Mouse (Mus musculus) midbrain, embryonic 12.5 days (tissue): ENCODE data around the gene Nudt6. TPM values are rescaled to one million over a fixed set of nuclear protein-coding genes. Genes with fewer than 3 reads are reported as not detected.

Experiments
- ATAC-seq: fragments of 200-750 bp; cut with Nextera tagmentation; 2 replicates; pipeline ENCODE4 v1.8.0; 2017; ENCODE audit warnings: low read depth, moderate TSS enrichment, moderate library complexity; ENCODE audit not compliant: low FRiP score
- H3K27ac ChIP-seq: fragments of 300-500 bp; sonication (generic); replicated peaks from 2 replicates; pipeline ENCODE4 v1.5.1; 2016; ENCODE audit warnings: mild to moderate bottlenecking
- H3K27me3 ChIP-seq: fragments of 300-500 bp; sonication (generic); 2 replicates; pipeline ENCODE4 v1.6.1; 2016; ENCODE audit warnings: mild to moderate bottlenecking
- H3K36me3 ChIP-seq: fragments of 300-500 bp; sonication (generic); 2 replicates; pipeline ENCODE4 v1.6.1; 2016
- H3K4me1 ChIP-seq: fragments of 300-500 bp; sonication (generic); 2 replicates; pipeline ENCODE4 v1.6.1; 2016
- H3K4me2 ChIP-seq: fragments of 300-500 bp; sonication (generic); replicated peaks from 2 replicates; pipeline ENCODE4 v1.6.1; 2016; ENCODE audit warnings: mild to moderate bottlenecking, moderate library complexity
- H3K4me3 ChIP-seq: fragments of 300-500 bp; sonication (generic); 2 replicates; pipeline ENCODE4 v1.5.1; 2016; ENCODE audit warnings: mild to moderate bottlenecking
- H3K9ac ChIP-seq: fragments of 300-500 bp; sonication (generic); replicated peaks from 2 replicates; pipeline ENCODE4 v1.6.1; 2016; ENCODE audit warnings: mild to moderate bottlenecking, moderate library complexity
- H3K9me3 ChIP-seq: fragments of 300-500 bp; sonication (generic); 2 replicates; pipeline ENCODE4 v1.6.1; 2016; ENCODE audit warnings: mild to moderate bottlenecking
- WGBS: fragments of 180-500 bp; shearing (Covaris S2); methylation state at CpG from one replicate; pipeline ENCODE4 v1.1.7; 2016; 5-methylcytosine and 5-hydroxymethylcytosine counted together
- polyA plus RNA-seq: library from polyadenylated mRNA; unstranded; fragments of >200 nt; fragmentation: Nextera tagmentation; extraction: Ambion mirVana; gene quantifications from 2 replicates; pipeline ENCODE4 v1.2.1, GENCODE M21; 2016

Nudt6 gene
- 2.4 and 3.6 TPM in 2 replicates for polyA plus RNA-seq

GRCm38 (mm10) chr3:37420072-37420471, at the start of gene Nudt6:
Gene Nudt6, minus strand, starts transcription at chr3:37420211.
- under 1% methylated on average over 49 of the region's 50 CpGs for WGBS
- H3K36me3 ChIP-seq, result no peaks in the 10 kb centered on the region
- H3K9me3 ChIP-seq, result no peaks in the 10 kb centered on the region
- H3K4me2 ChIP-seq, result peak within 1 kb of the TSS; percentile 95
- peaks cover 19% of the 10 kb centered on the region for H3K4me1 ChIP-seq
- no peaks in the 10 kb centered on the region for H3K27me3 ChIP-seq
- H3K27ac ChIP-seq, result peak within 1 kb of the TSS; percentile 81
- H3K4me3 ChIP-seq, result peak within 1 kb of the TSS; percentile 83
- peak; percentile 82 for ATAC-seq
- H3K9ac ChIP-seq, result peak within 1 kb of the TSS; percentile 71

DNA sequence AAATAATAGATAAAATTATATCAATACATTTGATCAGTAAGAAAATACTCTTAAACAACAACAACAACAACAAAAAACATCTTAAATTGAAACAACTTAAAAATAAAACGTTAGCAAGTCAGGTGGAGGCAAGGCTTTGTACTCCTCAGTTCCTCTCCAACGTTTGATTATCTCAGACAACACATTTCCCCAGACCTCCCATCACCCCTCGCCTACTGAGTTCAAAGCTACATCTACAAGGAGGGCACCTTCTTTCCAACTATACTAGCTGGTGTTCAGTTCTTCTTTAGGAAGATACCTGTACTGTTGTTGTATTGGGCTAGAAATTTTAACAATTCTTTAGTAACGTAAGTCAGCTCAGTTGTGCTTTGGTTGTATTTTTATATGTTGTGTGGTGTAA, 49.3 kb upstream of the Nudt6 start:
- Histone ChIP-seq H3K4me3 (no peak overlapping the region), H3K27me3 (no peaks in the 10 kb centered on the region), H3K4me2 (no peak overlapping the region), H3K27ac (no peak overlapping the region), H3K9me3 (no peaks in the 10 kb centered on the region), H3K9ac (no peak overlapping the region), H3K4me1 (no peaks in the 10 kb centered on the region), H3K36me3 (no peaks in the 10 kb centered on the region)
- WGBS, result 87% methylated on average over 4 of the region's 4 CpGs
- ATAC-seq, result no peak

GRCm38 (mm10) chr3:37468170-37468569, 48.2 kb upstream of the Nudt6 start:
- ATAC-seq, result no peak
- no peaks in the 10 kb centered on the region for H3K27me3 ChIP-seq
- H3K4me1 ChIP-seq, result no peaks in the 10 kb centered on the region
- WGBS, result 93% methylated on average over 2 of the region's 2 CpGs
- H3K4me3 ChIP-seq, result no peak overlapping the region
- H3K9me3 ChIP-seq, result no peaks in the 10 kb centered on the region
- H3K27ac ChIP-seq, result no peak overlapping the region
- H3K36me3 ChIP-seq, result no peaks in the 10 kb centered on the region
- H3K9ac ChIP-seq, result no peak overlapping the region
- no peak overlapping the region for H3K4me2 ChIP-seq

- H3K4me1 ChIP-seq, result no peaks in the 10 kb centered on the region
- WGBS, result 93% methylated on average over 1 of the region's 1 CpGs
- no peak for ATAC-seq
- H3K9me3 ChIP-seq, result no peaks in the 10 kb centered on the region
- H3K36me3 ChIP-seq, result 0 out of 2 replicates have a peak, but pooled peaks cover 4% of the 10 kb centered on the region
- H3K4me3 ChIP-seq, result no peak overlapping the region
- H3K4me2 ChIP-seq, result no peak overlapping the region
- no peak overlapping the region for H3K27ac ChIP-seq
- H3K9ac ChIP-seq, result no peak overlapping the region
- H3K27me3 ChIP-seq, result no peaks in the 10 kb centered on the region
Measured at GRCm38 (mm10) chr3:37455992-37456391, 36.0 kb upstream of the Nudt6 start.

DNA sequence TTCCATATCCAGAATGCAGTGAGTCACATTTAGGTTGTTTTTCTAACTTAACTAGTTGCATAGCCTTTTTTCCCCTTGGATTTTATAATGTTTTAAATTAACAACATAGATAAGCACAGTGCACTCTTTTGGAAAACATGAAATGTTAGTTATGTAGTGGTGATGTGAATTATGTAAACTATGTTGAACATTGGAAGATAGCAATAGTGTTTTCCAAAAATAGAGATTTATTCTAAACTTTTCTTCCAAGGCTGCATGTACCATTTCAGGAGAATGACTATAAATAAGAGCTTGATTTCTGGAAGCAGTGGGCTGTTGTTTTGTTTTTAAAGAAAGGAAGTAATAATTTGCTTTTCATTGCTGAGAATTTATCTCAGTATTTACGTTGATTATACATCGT, 23.4 kb upstream of the Nudt6 start:
- Histone ChIP-seq H3K4me2 (no peak overlapping the region), H3K27ac (no peak overlapping the region), H3K36me3 (peaks cover 12% of the 10 kb centered on the region), H3K9ac (no peak overlapping the region), H3K4me3 (no peak overlapping the region), H3K9me3 (no peaks in the 10 kb centered on the region), H3K4me1 (no peaks in the 10 kb centered on the region), H3K27me3 (no peaks in the 10 kb centered on the region)
- 94% methylated on average over 2 of the region's 2 CpGs for WGBS
- ATAC-seq, result no peak

- ATAC-seq, result no peak
- no peaks in the 10 kb centered on the region for H3K27me3 ChIP-seq
- no peaks in the 10 kb centered on the region for H3K9me3 ChIP-seq
- H3K4me1 ChIP-seq, result no peaks in the 10 kb centered on the region
- H3K36me3 ChIP-seq, result peaks cover 19% of the 10 kb centered on the region
- no peak overlapping the region for H3K9ac ChIP-seq
- no peak overlapping the region for H3K27ac ChIP-seq
- H3K4me3 ChIP-seq, result no peak overlapping the region
- WGBS, result 96% methylated on average over 1 of the region's 1 CpGs
- no peak overlapping the region for H3K4me2 ChIP-seq
Measured at GRCm38 (mm10) chr3:37439770-37440169, 19.8 kb upstream of the Nudt6 start.

DNA sequence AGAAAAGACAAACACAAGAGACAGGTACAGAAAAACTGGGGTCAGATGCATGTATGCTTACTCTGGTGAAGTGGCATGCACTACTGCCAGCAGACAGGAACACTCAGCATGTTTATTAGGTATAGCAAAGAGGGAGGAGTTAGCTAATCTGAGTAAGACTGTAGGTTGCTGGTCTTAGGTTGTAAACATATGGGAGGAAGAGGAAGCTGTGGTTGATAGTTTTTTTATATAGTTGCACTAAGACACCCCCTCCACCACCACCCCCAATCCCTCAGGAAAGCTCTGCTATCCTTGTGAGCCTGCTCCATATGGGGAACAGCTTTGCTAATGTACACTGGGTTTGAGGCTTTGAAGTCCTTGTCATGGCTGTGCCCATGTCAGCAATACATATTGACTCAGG, 10.3 kb upstream of the Nudt6 start:
- Histone ChIP-seq H3K4me1 (no peaks in the 10 kb centered on the region), H3K4me2 (no peak overlapping the region), H3K4me3 (no peak overlapping the region), H3K27me3 (no peaks in the 10 kb centered on the region), H3K9ac (no peak overlapping the region), H3K27ac (no peak overlapping the region), H3K36me3 (peaks cover 27% of the 10 kb centered on the region), H3K9me3 (no peaks in the 10 kb centered on the region)
- no peak for ATAC-seq

DNA sequence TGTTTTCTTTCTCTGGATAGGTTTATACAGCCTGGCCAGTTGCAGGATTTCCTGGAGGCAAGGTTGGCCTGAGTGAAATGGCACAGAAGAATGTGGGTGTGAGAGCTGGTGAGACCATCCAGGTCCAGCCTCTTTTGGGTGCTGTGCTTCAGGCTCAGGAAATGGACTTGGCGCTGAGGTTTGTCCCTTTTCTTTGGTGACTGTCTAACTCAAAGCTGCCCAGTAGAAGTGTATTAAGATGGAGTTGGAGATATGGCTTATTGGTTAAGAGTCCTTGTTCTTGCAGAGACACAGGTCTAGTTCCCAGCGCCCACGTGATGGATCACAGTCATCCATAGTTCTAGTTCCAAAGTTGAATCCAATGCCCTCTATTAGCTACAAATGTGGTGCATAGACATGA, 6.1 kb upstream of the Nudt6 start:
- WGBS, result 97% methylated on average over 3 of the region's 3 CpGs
- no peaks in the 10 kb centered on the region for H3K27me3 ChIP-seq
- no peak overlapping the region for H3K4me3 ChIP-seq
- no peak for ATAC-seq
- H3K9ac ChIP-seq, result no peak overlapping the region
- H3K9me3 ChIP-seq, result no peaks in the 10 kb centered on the region
- peaks cover 24% of the 10 kb centered on the region for H3K36me3 ChIP-seq
- no peak overlapping the region for H3K27ac ChIP-seq
- peaks cover 6% of the 10 kb centered on the region for H3K4me1 ChIP-seq
- H3K4me2 ChIP-seq, result no peak overlapping the region

DNA sequence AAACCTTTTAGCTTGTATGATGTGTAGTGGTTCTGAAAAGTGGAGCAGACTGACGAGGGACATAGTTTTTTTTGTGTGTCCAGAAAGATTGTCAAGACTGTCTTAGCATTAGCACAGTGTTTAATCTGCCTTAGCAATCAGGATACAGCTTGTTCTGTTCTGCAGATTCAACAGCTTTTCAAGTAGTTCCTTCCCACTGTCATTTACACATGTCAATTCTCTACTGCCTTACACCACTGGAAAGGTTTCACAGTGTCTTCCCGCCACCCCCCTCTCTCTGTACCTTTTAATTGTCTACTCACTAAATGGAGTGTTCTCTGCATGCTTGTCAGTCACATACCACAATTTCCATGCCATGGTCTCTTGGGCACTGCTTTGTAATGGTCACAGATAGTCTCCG, 1.2 kb upstream of the Nudt6 start:
- H3K4me3 ChIP-seq, result peak overlapping the region; percentile 83
- H3K27me3 ChIP-seq, result no peaks in the 10 kb centered on the region
- no peak overlapping the region for H3K27ac ChIP-seq
- H3K4me1 ChIP-seq, result peaks cover 19% of the 10 kb centered on the region
- H3K4me2 ChIP-seq, result peak overlapping the region; percentile 95
- WGBS, result 18% methylated on average over 3 of the region's 3 CpGs
- peaks cover 7% of the 10 kb centered on the region for H3K36me3 ChIP-seq
- H3K9me3 ChIP-seq, result no peaks in the 10 kb centered on the region
- peak overlapping the region; percentile 71 for H3K9ac ChIP-seq
- ATAC-seq, result no peak

- no peak for ATAC-seq
- Histone ChIP-seq H3K4me3 (peak overlapping the region; percentile 83), H3K4me1 (peaks cover 19% of the 10 kb centered on the region), H3K9ac (peak overlapping the region; percentile 71), H3K4me2 (peak overlapping the region; percentile 95), H3K27me3 (no peaks in the 10 kb centered on the region), H3K9me3 (no peaks in the 10 kb centered on the region), H3K36me3 (peaks cover 5% of the 10 kb centered on the region), H3K27ac (peak overlapping the region; percentile 81)
- 0% methylated on average over 24 of the region's 24 CpGs for WGBS
Measured at GRCm38 (mm10) chr3:37420641-37421040, 630 bp upstream of the Nudt6 start.

GRCm38 (mm10) chr3:37419458-37419991, 486 bp downstream of the Nudt6 start, which contains the start of gene Spata5:
Gene Spata5, plus strand, starts transcription at chr3:37419896.
- peak within 1 kb of the TSS; percentile 83 for H3K4me3 ChIP-seq
- peak within 1 kb of the TSS; percentile 95 for H3K4me2 ChIP-seq
- WGBS, result 1% methylated on average over 36 of the region's 50 CpGs
- no peaks in the 10 kb centered on the region for H3K27me3 ChIP-seq
- peak; percentile 95 for ATAC-seq
- no peaks in the 10 kb centered on the region for H3K36me3 ChIP-seq
- H3K4me1 ChIP-seq, result peaks cover 19% of the 10 kb centered on the region
- H3K9me3 ChIP-seq, result no peaks in the 10 kb centered on the region
- peak within 1 kb of the TSS; percentile 81 for H3K27ac ChIP-seq
- peak within 1 kb of the TSS; percentile 71 for H3K9ac ChIP-seq

- Histone ChIP-seq H3K4me1 (peaks cover 19% of the 10 kb centered on the region), H3K36me3 (no peaks in the 10 kb centered on the region), H3K9ac (peak overlapping the region; percentile 66), H3K4me2 (peak overlapping the region; percentile 95), H3K27ac (peak overlapping the region; percentile 69), H3K4me3 (peak overlapping the region; percentile 83), H3K27me3 (no peaks in the 10 kb centered on the region), H3K9me3 (no peaks in the 10 kb centered on the region)
- ATAC-seq, result no peak
- under 1% methylated on average over 30 of the region's 30 CpGs for WGBS
Measured at GRCm38 (mm10) chr3:37418961-37419457, 1.0 kb downstream of the Nudt6 start.

- WGBS, result 81% methylated on average over 5 of the region's 5 CpGs
- Histone ChIP-seq H3K4me3 (peak overlapping the region; percentile 83), H3K27ac (no peak overlapping the region), H3K4me1 (peaks cover 19% of the 10 kb centered on the region), H3K27me3 (no peaks in the 10 kb centered on the region), H3K36me3 (no peaks in the 10 kb centered on the region), H3K9me3 (no peaks in the 10 kb centered on the region), H3K4me2 (peak overlapping the region; percentile 95), H3K9ac (peak overlapping the region; percentile 66; the same call in 1 of the 2 replicates)
- ATAC-seq, result no peak
Measured at GRCm38 (mm10) chr3:37418341-37418740, 1.7 kb downstream of the Nudt6 start.
